Mouse (Mus musculus) thymus, adult 2 months (tissue): ENCODE measurements around the gene Gm49318.

ENCODE experiments used
- CTCF ChIP-seq: fragments of 200-500 bp; IDR thresholded peaks from 2 replicates; pipeline ENCODE4 v1.5.1; 2012; ENCODE audit warnings: mild to moderate bottlenecking, control low read depth, low read length, moderate library complexity, borderline replicate concordance; ENCODE audit not compliant: control insufficient read depth, poor library complexity, insufficient read depth; ENCODE audit errors: extremely low read depth
- POLR2A ChIP-seq: fragments of 200-500 bp; IDR thresholded peaks from 2 replicates; pipeline ENCODE4 v1.6.1; 2012; ENCODE audit warnings: mild to moderate bottlenecking, low read length, control low read depth, moderate library complexity; ENCODE audit not compliant: control insufficient read depth, poor library complexity, insufficient read depth; ENCODE audit errors: extremely low read depth

- TF ChIP-seq POLR2A, result no peak
- TF ChIP-seq CTCF, result no peak
These were observed 48.5 kb upstream of the Gm49318 start for GRCm38 (mm10) chr9:22119543-22119942.
